Mouse (Mus musculus) lung, postnatal 0 days (tissue): ENCODE measurements around the gene Dcaf8.

Experiments
- CTCF ChIP-seq: IDR thresholded peaks from 2 replicates; pipeline ENCODE4 v1.5.1; 2016; ENCODE audit warnings: antibody characterized with exemption, mild to moderate bottlenecking
- EP300 ChIP-seq: IDR thresholded peaks from 2 replicates; pipeline ENCODE4 v1.6.1; 2016; ENCODE audit warnings: antibody characterized with exemption, mild to moderate bottlenecking, control low read depth

DNA sequence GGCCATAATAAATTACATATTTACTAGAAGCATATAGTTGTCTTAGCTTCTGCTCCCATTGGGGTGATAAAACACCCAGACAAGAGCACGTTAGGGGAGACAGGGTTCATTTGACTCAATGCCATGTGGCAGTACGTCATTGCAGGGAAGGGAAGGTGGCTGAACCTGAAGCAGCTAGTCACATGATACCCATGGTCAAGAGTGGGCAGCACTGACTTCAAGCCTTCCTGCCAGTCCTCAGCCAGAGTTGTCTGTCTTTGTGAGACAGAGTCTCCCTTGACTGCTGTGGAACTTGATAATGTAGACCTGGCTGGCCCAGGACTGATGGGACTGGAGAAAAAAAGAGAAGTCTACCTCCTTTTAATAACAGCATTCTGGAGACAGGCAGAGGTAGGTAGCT lies 25.2 kb upstream of the Dcaf8 start:
- TF ChIP-seq EP300, result no peak
- TF ChIP-seq CTCF, result no peak
